Mouse (Mus musculus): ENCODE measurements around the gene Camk2b.
"Not testable (repeated sequence)": the region's sequence is repeated elsewhere in the genome, so short reads cannot be mapped to it uniquely, and the experiment has no call there.

Gene Camk2b

GRCm38 (mm10) chr11:5945096-5945495 is 121.1 kb downstream of the Camk2b start:
- no peak for DNase-seq (ENCODE audit: low spot score in 2 of 2)

GRCm38 (mm10) chr11:5942966-5943365 is 123.2 kb downstream of the Camk2b start:
- DNase-seq (ENCODE audit: low spot score in 2 of 2), result no peak

DNA sequence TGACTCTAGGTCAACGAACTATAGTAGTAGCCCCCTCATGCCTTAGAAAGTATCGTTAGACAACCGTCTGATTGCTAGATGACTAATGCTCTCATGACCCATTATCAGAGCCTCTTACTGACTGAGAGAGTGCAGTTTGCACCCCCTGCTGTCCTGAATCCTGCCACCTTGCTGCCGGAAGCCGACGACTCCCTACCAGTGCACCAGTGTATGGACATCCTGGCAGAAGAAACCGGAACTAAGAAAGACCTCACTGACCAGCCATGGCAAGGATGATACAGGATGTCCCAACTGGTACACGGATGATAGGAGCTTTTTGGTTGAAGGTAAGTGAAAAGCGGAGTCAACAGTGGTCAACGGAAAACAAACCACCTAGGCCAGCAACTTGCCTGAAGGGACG is 131.6 kb downstream of the Camk2b start:
- not testable (repeated sequence) for DNase-seq (ENCODE audit: low spot score in 2 of 2)

DNA sequence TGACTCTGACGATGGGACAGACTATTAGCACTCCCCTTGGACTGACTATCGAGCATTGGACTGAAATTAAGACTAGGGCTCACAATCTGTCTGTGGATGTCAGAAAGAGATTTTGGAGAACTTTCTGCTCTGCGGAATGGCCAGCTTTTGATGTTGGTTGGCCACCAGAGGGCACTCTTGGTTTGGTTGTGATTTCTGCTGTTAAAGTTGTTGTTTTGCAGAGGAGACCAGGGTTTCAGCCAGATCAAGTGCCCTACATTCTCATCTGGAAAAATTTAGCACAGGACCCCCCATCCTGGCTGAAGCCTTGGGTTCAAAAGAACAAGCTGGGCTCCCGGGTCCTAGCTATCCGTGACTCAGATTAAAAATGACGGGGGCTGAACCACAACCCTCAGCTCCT is 134.2 kb downstream of the Camk2b start:
- not testable (repeated sequence) for DNase-seq (ENCODE audit: low spot score in 2 of 2)

- no peak for DNase-seq (ENCODE audit: low spot score in 2 of 2)
Observed at GRCm38 (mm10) chr11:5930578-5930977, 135.6 kb downstream of the Camk2b start.

- DNase-seq (ENCODE audit: low spot score in 2 of 2), result no peak
Observed at GRCm38 (mm10) chr11:5926696-5927220, 139.4 kb downstream of the Camk2b start.

DNA sequence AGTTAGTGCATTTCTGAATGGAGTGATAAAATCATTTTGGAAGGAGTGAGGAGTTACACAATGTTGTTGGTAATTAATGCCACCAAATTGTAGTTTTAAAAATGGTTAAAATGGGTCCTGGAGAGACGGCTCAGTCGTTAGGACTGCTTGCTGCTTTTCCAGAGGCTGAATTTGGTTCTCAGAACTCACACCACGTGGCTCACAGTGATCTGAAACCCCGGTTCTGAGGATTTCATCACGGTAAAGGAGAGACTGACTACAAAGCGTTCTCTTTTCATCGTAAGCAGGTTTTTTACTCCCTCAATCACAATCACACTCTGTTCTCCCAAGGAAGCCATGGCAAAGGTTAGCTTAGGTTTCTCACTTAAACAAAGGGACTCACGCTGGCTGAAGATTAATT is 141.5 kb downstream of the Camk2b start:
- no peak for DNase-seq (ENCODE audit: low spot score in 2 of 2)

DNA sequence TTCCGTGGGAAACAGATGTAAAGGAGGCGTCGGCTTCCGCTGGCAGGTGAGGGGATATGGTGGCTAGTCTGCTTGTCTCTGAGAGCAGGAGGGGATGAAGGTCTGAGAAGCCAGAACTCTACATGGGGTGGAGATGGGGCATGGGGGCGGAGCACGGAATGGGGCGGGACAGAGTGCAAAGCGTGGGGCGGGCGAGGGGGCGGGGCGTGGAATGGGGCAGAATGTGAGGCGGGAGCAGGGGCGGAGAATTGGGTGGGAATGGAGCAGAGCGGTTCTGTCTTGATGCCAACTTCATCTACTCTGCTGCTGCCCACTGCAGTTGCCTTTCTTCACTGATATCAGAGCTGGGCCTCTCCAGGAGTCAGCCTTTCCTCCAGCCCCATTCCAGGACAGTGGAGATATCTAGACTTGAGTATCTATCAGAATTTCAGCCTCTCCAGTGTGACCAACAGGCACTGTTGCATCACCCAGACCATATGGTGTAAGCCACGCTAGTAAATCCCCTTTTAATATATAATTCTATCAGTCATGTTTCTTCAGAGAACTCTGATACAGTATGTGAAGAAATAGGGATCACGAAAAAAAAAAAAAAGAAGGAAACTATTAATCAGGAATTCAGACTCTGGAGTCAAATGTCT is 145.7 kb downstream of the Camk2b start:
- no peak for DNase-seq (ENCODE audit: low spot score in 2 of 2)

Data from frontal cortex, postnatal 10 days (tissue).